Mouse (Mus musculus): ENCODE results near the gene Gm11011. TPM values are rescaled to one million over a fixed set of nuclear protein-coding genes. Genes with fewer than 3 reads are reported as not detected.

Gene Gm11011
- polyA plus RNA-seq, 1 experiment: not detected

DNA sequence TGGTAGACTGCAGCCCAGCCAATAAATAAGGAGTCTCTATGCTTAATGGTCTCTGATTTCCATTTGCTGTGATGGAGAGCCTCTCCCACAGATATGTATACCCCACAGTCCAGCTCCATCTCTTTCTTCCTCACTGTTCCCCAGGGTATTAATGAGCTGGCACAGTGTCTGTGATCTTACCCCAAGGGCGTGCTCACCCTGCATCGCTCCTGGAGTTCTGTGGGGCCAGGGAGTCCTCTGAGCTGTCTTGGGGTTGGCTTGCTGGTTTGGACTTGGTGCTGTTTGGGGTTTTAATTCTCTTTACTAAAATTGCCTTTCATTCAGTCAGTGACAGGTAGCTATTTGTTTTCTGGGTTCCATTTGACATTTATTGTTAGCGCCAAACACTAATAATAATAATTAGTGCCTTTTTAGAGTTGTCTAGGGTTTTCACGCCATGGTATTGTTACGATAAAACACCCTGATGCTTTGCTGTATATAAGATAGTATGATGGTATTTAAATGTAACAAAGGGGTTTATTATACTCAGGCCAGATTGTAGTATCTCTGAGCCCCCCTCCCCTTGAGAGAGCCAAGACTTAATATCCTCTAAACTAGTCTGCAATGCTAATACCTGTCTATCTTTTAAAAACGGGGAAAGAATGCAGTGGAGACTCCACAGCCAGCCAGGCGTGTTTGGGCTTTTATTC, 9.9 kb downstream of the Gm11011 start:
- Histone ChIP-seq H3K4me3 (ENCODE audit: extremely low read depth, insufficient read depth, insufficient read length) (no peak overlapping the region), H3K27ac (ENCODE audit: insufficient read depth, low read length) (no peak overlapping the region), H3K4me1 (ENCODE audit: control insufficient read depth, insufficient read depth, insufficient read length) (no peaks in the 10 kb centered on the region), H3K36me3 (ENCODE audit: control insufficient read depth, insufficient read depth, low read length) (no peaks in the 10 kb centered on the region), H3K27me3 (ENCODE audit: control insufficient read depth, insufficient read depth, low read length) (no peaks in the 10 kb centered on the region)
- no peak for DNase-seq (ENCODE audit: low read depth in 1 of 2, low spot score in 2 of 2)
- no peak for TF ChIP-seq POLR2A (IDR thresholded peaks at IDR 0.05; ENCODE audit: low read depth, low read length)
- no peak for TF ChIP-seq CTCF (IDR thresholded peaks at IDR 0.05; ENCODE audit: extremely low read depth, insufficient read depth, insufficient read length, insufficient replicate concordance)
- WGBS: 95% methylated on average over 7 of the region's 7 CpGs

DNA sequence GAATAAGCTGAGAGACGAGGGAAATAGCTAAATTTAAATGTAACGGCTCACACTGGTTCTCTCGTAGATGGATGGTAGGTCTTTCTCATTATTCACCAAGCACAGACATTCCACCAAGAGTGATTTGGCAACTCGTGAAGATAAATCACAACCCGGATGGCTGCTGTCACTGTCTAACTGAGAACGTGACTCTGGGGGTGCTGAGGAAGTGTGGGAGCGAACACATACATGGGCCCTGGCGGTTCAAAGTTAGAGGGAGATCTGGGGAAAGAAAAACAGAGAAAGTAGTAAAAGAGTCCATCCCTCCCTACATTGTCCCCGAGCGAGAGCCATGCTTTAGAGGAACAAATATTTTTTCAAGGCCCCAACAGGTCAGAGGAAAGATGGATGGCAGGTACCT, 17.5 kb downstream of the Gm11011 start:
- Histone ChIP-seq H3K4me1 (ENCODE audit: control insufficient read depth, insufficient read depth, insufficient read length) (no peaks in the 10 kb centered on the region), H3K27me3 (ENCODE audit: control insufficient read depth, insufficient read depth, low read length) (no peaks in the 10 kb centered on the region), H3K36me3 (ENCODE audit: control insufficient read depth, insufficient read depth, low read length) (no peaks in the 10 kb centered on the region), H3K27ac (ENCODE audit: insufficient read depth, low read length) (no peak overlapping the region), H3K4me3 (ENCODE audit: extremely low read depth, insufficient read depth, insufficient read length) (no peak overlapping the region)
- TF ChIP-seq POLR2A (IDR thresholded peaks at IDR 0.05; ENCODE audit: low read depth, low read length): no peak
- TF ChIP-seq CTCF (IDR thresholded peaks at IDR 0.05; ENCODE audit: extremely low read depth, insufficient read depth, insufficient read length, insufficient replicate concordance): no peak
- no peak for DNase-seq (ENCODE audit: low read depth in 1 of 2, low spot score in 2 of 2)
- 82% methylated on average over 10 of the region's 10 CpGs for WGBS

DNA sequence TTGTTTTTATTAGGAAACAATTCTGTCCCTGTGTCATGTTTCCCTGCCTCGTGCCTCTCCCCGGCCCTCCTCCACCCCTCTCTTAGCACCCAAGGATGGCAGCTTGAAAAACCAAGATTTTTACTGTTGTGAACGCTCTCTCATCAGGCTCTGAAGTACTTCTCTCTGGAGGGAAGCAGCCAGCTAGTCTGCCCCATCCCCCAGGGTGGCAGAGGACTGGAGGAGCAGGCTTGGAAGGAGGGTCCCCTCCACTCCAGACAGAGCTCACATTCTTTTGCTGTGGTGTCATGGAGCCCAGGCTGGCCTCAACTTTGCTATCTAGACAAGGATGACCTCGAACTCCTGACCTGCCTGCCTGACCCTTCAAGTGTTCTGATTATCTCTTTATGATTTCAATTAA, 21.4 kb downstream of the Gm11011 start:
- Histone ChIP-seq H3K27ac (ENCODE audit: insufficient read depth, low read length) (no peak overlapping the region), H3K36me3 (ENCODE audit: control insufficient read depth, insufficient read depth, low read length) (no peaks in the 10 kb centered on the region), H3K4me1 (ENCODE audit: control insufficient read depth, insufficient read depth, insufficient read length) (no peaks in the 10 kb centered on the region), H3K4me3 (ENCODE audit: extremely low read depth, insufficient read depth, insufficient read length) (no peak overlapping the region), H3K27me3 (ENCODE audit: control insufficient read depth, insufficient read depth, low read length) (no peaks in the 10 kb centered on the region)
- WGBS: 71% methylated on average over 4 of the region's 4 CpGs
- DNase-seq (ENCODE audit: low read depth in 1 of 2, low spot score in 2 of 2): no peak
- TF ChIP-seq CTCF (IDR thresholded peaks at IDR 0.05; ENCODE audit: extremely low read depth, insufficient read depth, insufficient read length, insufficient replicate concordance) (no peak), POLR2A (IDR thresholded peaks at IDR 0.05; ENCODE audit: low read depth, low read length) (no peak)

DNA sequence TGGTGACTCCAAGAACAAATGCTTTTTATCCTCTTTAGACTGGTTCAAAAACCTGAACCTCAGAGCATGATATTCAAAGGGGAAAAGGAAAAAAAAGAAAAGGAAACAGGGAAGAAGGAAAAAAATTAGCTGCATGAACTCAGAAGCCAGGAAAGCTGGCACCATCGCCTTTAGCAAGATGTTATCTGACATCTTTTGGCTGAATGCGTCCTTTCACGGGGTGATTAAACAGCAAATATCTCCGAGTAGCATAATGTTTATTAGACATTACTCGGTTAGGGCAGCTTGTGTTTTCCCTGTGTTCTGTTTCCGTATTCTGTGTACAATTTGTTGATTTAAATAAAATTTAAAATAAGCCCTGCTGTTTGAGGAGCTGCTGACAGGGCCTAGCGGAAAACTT, 21.8 kb downstream of the Gm11011 start:
- Histone ChIP-seq H3K27me3 (ENCODE audit: control insufficient read depth, insufficient read depth, low read length) (no peaks in the 10 kb centered on the region), H3K4me3 (ENCODE audit: extremely low read depth, insufficient read depth, insufficient read length) (no peak overlapping the region), H3K27ac (ENCODE audit: insufficient read depth, low read length) (no peak overlapping the region), H3K36me3 (ENCODE audit: control insufficient read depth, insufficient read depth, low read length) (no peaks in the 10 kb centered on the region), H3K4me1 (ENCODE audit: control insufficient read depth, insufficient read depth, insufficient read length) (no peaks in the 10 kb centered on the region)
- no peak for DNase-seq (ENCODE audit: low read depth in 1 of 2, low spot score in 2 of 2)
- no peak for TF ChIP-seq POLR2A (IDR thresholded peaks at IDR 0.05; ENCODE audit: low read depth, low read length)
- TF ChIP-seq CTCF (IDR thresholded peaks at IDR 0.05; ENCODE audit: extremely low read depth, insufficient read depth, insufficient read length, insufficient replicate concordance): no peak
- WGBS: 86% methylated on average over 7 of the region's 7 CpGs

DNA sequence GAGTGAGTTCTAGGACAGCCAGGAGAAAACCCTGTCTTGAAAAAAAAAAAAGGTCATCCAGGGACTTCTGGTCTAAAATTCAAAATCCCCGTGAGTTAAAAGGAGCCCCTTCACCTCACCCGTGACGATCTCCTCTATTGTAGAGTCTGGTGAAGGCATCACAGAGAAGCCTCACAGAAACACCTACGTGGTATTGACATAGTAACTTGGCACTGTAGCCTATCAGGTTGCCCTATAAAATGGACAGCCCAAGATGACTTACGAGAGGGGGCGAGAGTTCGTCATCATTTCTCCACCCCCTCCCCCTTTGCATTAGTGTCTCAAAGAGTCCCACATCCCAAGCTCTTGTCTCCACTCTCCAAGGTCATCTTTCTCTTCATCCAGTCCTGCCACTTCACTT, 41.9 kb downstream of the Gm11011 start:
- TF ChIP-seq CTCF (IDR thresholded peaks at IDR 0.05; ENCODE audit: extremely low read depth, insufficient read depth, insufficient read length, insufficient replicate concordance) (no peak), POLR2A (IDR thresholded peaks at IDR 0.05; ENCODE audit: low read depth, low read length) (no peak)
- 86% methylated on average over 7 of the region's 7 CpGs for WGBS
- Histone ChIP-seq H3K36me3 (ENCODE audit: control insufficient read depth, insufficient read depth, low read length) (no peaks in the 10 kb centered on the region), H3K4me3 (ENCODE audit: extremely low read depth, insufficient read depth, insufficient read length) (no peak overlapping the region), H3K4me1 (ENCODE audit: control insufficient read depth, insufficient read depth, insufficient read length) (no peaks in the 10 kb centered on the region), H3K27me3 (ENCODE audit: control insufficient read depth, insufficient read depth, low read length) (no peaks in the 10 kb centered on the region), H3K27ac (ENCODE audit: insufficient read depth, low read length) (no peak overlapping the region)
- no peak for DNase-seq (ENCODE audit: low read depth in 1 of 2, low spot score in 2 of 2)

DNA sequence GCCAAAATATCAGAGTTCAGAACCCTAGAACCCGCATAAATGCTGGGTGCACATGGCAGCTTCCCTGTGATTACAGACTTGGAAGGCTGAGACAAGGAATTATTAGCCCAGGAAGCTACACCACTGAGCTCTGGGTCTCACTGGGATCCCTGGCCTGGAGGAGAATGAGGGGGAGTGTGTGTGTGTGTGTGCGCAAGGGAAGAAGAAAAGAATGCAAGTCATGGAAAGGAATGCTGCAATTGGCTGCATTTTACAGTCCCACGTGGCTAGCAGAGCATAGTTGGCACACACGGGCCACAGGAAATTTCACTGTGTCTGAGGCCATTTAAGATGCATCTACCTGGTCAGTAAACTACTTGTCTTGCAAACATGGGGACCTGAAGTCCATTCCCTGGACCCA, 48.6 kb downstream of the Gm11011 start:
- 77% methylated on average over 4 of the region's 4 CpGs for WGBS
- H3K36me3 ChIP-seq (ENCODE audit: control insufficient read depth, insufficient read depth, low read length): no peaks in the 10 kb centered on the region
- no peak for DNase-seq (ENCODE audit: low read depth in 1 of 2, low spot score in 2 of 2)
- H3K4me3 ChIP-seq (ENCODE audit: extremely low read depth, insufficient read depth, insufficient read length): no peak overlapping the region
- no peaks in the 10 kb centered on the region for H3K4me1 ChIP-seq (ENCODE audit: control insufficient read depth, insufficient read depth, insufficient read length)
- no peak for TF ChIP-seq POLR2A (IDR thresholded peaks at IDR 0.05; ENCODE audit: low read depth, low read length)
- no peak for TF ChIP-seq CTCF (IDR thresholded peaks at IDR 0.05; ENCODE audit: extremely low read depth, insufficient read depth, insufficient read length, insufficient replicate concordance)
- H3K27ac ChIP-seq (ENCODE audit: insufficient read depth, low read length): no peak overlapping the region
- no peaks in the 10 kb centered on the region for H3K27me3 ChIP-seq (ENCODE audit: control insufficient read depth, insufficient read depth, low read length)

Other genes starting within 250 kb of the Gm11011 start
- gene Tshz2, start 45.3 kb upstream of the Gm11011 start, polyA plus RNA-seq (2012; rRNA removed): 5.8 and 7.1 TPM in 2 replicates